Mouse (Mus musculus): ENCODE data around the gene Ggct.
"Not testable (repeated sequence)": the region's sequence is repeated elsewhere in the genome, so short reads cannot be mapped to it uniquely, and the experiment has no call there.

The Ggct gene

GRCm38 (mm10) chr6:54954659-54955414, 37.9 kb downstream of the Ggct start:
- DNase-seq (ENCODE audit: extremely low read depth, insufficient read length, low spot score): no peak

GRCm38 (mm10) chr6:54953399-54953798, 39.4 kb downstream of the Ggct start:
- DNase-seq (ENCODE audit: extremely low read depth, insufficient read length, low spot score): not testable (repeated sequence)

- no peak for DNase-seq (ENCODE audit: extremely low read depth, insufficient read length, low spot score)
These were observed 40.2 kb downstream of the Ggct start for GRCm38 (mm10) chr6:54952542-54952941.

- DNase-seq (ENCODE audit: extremely low read depth, insufficient read length, low spot score): no peak
These were observed 44.1 kb downstream of the Ggct start for GRCm38 (mm10) chr6:54948682-54949081.

GRCm38 (mm10) chr6:54946241-54946953, 46.4 kb downstream of the Ggct start:
- DNase-seq (ENCODE audit: extremely low read depth, insufficient read length, low spot score): no peak

GRCm38 (mm10) chr6:54944551-54944950, 48.2 kb downstream of the Ggct start:
- no peak for DNase-seq (ENCODE audit: extremely low read depth, insufficient read length, low spot score)

- no peak for DNase-seq (ENCODE audit: extremely low read depth, insufficient read length, low spot score)
These were observed 49.0 kb downstream of the Ggct start for GRCm38 (mm10) chr6:54943753-54944152.

- no peak for DNase-seq (ENCODE audit: extremely low read depth, insufficient read length, low spot score)
These were observed 49.5 kb downstream of the Ggct start for GRCm38 (mm10) chr6:54943292-54943691.

GRCm38 (mm10) chr6:54941149-54941548, 51.6 kb downstream of the Ggct start:
- DNase-seq (ENCODE audit: extremely low read depth, insufficient read length, low spot score): no peak

GRCm38 (mm10) chr6:54940126-54940525, 52.6 kb downstream of the Ggct start:
- no peak for DNase-seq (ENCODE audit: extremely low read depth, insufficient read length, low spot score)

- no peak for DNase-seq (ENCODE audit: extremely low read depth, insufficient read length, low spot score)
These were observed 53.1 kb downstream of the Ggct start for GRCm38 (mm10) chr6:54939631-54940030.

- no peak for DNase-seq (ENCODE audit: extremely low read depth, insufficient read length, low spot score)
These were observed 56.3 kb downstream of the Ggct start for GRCm38 (mm10) chr6:54936496-54936895.

GRCm38 (mm10) chr6:54934930-54935329, 57.8 kb downstream of the Ggct start:
- DNase-seq (ENCODE audit: extremely low read depth, insufficient read length, low spot score): no peak

GRCm38 (mm10) chr6:54934313-54934712, 58.4 kb downstream of the Ggct start:
- no peak for DNase-seq (ENCODE audit: extremely low read depth, insufficient read length, low spot score)

GRCm38 (mm10) chr6:54933866-54934265, 58.9 kb downstream of the Ggct start:
- no peak for DNase-seq (ENCODE audit: extremely low read depth, insufficient read length, low spot score)

- DNase-seq (ENCODE audit: extremely low read depth, insufficient read length, low spot score): no peak
These were observed 59.5 kb downstream of the Ggct start for GRCm38 (mm10) chr6:54933216-54933615.
